Mouse (Mus musculus) hindbrain, embryonic 12.5 days (tissue): ENCODE data around the gene Galns. TPM values are rescaled to one million over a fixed set of nuclear protein-coding genes. Genes with fewer than 3 reads are reported as not detected.
"Not testable (repeated sequence)": the region's sequence is repeated elsewhere in the genome, so short reads cannot be mapped to it uniquely, and the experiment has no call there.

Experiments used
- ATAC-seq: fragments of 200-750 bp; cut with Nextera tagmentation; 2 replicates; pipeline ENCODE4 v1.8.0; 2017; ENCODE audit warnings: moderate TSS enrichment; ENCODE audit not compliant: low FRiP score
- H3K27ac ChIP-seq: fragments of 300-500 bp; sonication (generic); 2 replicates; pipeline ENCODE4 v1.5.1; 2016; ENCODE audit warnings: mild to moderate bottlenecking
- H3K27me3 ChIP-seq: fragments of 300-500 bp; sonication (generic); 2 replicates; pipeline ENCODE4 v1.6.1; 2016; ENCODE audit warnings: mild to moderate bottlenecking
- H3K36me3 ChIP-seq: fragments of 300-500 bp; sonication (generic); 2 replicates; pipeline ENCODE4 v1.6.1; 2016; ENCODE audit warnings: mild to moderate bottlenecking
- H3K4me1 ChIP-seq: fragments of 300-500 bp; sonication (generic); 2 replicates; pipeline ENCODE4 v1.6.1; 2016
- H3K4me2 ChIP-seq: fragments of 300-500 bp; sonication (generic); replicated peaks from 2 replicates; pipeline ENCODE4 v1.6.1; 2016; ENCODE audit warnings: mild to moderate bottlenecking
- H3K4me3 ChIP-seq: fragments of 300-500 bp; sonication (generic); 2 replicates; pipeline ENCODE4 v1.5.1; 2016; ENCODE audit warnings: mild to moderate bottlenecking
- H3K9ac ChIP-seq: fragments of 300-500 bp; sonication (generic); 2 replicates; pipeline ENCODE4 v1.6.1; 2016; ENCODE audit warnings: mild to moderate bottlenecking, moderate library complexity
- H3K9me3 ChIP-seq: fragments of 300-500 bp; sonication (generic); replicated peaks from 2 replicates; pipeline ENCODE4 v1.6.1; 2016; ENCODE audit warnings: mild to moderate bottlenecking
- WGBS: fragments of 180-500 bp; shearing (Covaris S2); methylation state at CpG from one replicate; pipeline ENCODE4 v1.1.7; 2016; 5-methylcytosine and 5-hydroxymethylcytosine counted together
- polyA plus RNA-seq: library from polyadenylated mRNA; unstranded; fragments of >200 nt; fragmentation: Nextera tagmentation; extraction: Ambion mirVana; gene quantifications from 2 replicates; pipeline ENCODE4 v1.2.1, GENCODE M21; 2016

The Galns gene
- polyA plus RNA-seq, 1 experiment from 2014 or later, result 6.3 TPM

DNA sequence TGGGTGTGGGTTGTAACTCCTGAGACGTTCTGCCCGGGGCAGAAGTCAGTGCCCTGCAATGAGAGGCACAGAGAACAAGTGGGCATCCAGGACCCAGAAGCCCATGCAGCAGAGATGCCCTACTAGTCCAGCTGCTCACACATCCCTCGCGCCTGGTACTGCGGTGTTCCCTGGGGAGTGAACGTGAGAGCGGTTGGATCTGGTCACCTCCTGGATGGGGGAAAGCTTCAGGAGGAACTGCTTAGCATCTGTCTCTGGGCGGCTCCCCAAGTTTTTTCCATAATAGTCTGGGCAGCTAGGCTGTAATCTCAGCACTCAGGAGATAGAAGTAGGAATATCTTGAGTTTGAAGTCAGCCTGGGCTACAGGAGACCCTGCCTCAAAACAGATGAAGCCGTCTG lies 26.3 kb downstream of the Galns start:
- Histone ChIP-seq H3K9me3 (no peaks in the 10 kb centered on the region), H3K4me3 (no peak overlapping the region), H3K9ac (no peak overlapping the region), H3K27ac (no peak overlapping the region), H3K27me3 (no peaks in the 10 kb centered on the region), H3K4me2 (no peak overlapping the region), H3K4me1 (peaks cover 10% of the 10 kb centered on the region; the same call in 1 of the 2 replicates), H3K36me3 (no peaks in the 10 kb centered on the region)
- WGBS, result 87% methylated on average over 9 of the region's 9 CpGs
- no peak for ATAC-seq

GRCm38 (mm10) chr8:122580926-122581325 lies 30.3 kb downstream of the Galns start:
- 75% methylated on average over 13 of the region's 15 CpGs for WGBS
- H3K4me1 ChIP-seq, result peaks cover 27% of the 10 kb centered on the region

DNA sequence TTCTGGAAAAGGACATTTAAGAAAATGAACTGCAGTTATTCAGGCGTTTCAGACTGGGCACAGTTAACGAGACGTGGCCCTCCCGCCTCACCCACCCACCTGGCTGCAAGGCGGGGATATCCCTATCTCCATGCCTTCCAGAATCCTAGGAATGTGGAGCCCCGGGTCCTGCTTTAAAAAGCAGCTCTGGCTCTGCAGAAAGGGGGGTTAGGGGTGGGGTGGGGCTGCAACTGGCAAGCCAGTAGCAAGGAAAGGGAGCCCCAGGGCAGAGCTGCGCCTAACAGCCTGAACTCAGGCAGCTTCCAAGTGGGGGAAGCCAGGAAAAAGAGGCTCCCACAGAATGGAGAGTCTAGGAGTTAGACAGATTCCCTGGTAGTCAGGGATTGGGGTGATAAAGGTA lies 32.1 kb downstream of the Galns start:
- H3K9me3 ChIP-seq, result no peaks in the 10 kb centered on the region
- H3K27ac ChIP-seq, result no peak overlapping the region
- no peak overlapping the region for H3K4me3 ChIP-seq
- no peaks in the 10 kb centered on the region for H3K27me3 ChIP-seq
- no peak overlapping the region for H3K9ac ChIP-seq
- no peak overlapping the region for H3K4me2 ChIP-seq
- H3K36me3 ChIP-seq, result peaks cover 5% of the 10 kb centered on the region; the same call in 1 of the 2 replicates
- no peak for ATAC-seq
- peaks cover 37% of the 10 kb centered on the region for H3K4me1 ChIP-seq
- 33% methylated on average over 7 of the region's 7 CpGs for WGBS

More at GRCm38 (mm10) chr8:122580926-122581325, 30.3 kb downstream of the Galns start:
- Histone ChIP-seq H3K4me3 (no peak overlapping the region), H3K9ac (no peak overlapping the region), H3K4me2 (no peak overlapping the region), H3K27ac (no peak overlapping the region), H3K9me3 (no peaks in the 10 kb centered on the region), H3K36me3 (no peaks in the 10 kb centered on the region), H3K27me3 (no peaks in the 10 kb centered on the region)
- ATAC-seq, result no peak

DNA sequence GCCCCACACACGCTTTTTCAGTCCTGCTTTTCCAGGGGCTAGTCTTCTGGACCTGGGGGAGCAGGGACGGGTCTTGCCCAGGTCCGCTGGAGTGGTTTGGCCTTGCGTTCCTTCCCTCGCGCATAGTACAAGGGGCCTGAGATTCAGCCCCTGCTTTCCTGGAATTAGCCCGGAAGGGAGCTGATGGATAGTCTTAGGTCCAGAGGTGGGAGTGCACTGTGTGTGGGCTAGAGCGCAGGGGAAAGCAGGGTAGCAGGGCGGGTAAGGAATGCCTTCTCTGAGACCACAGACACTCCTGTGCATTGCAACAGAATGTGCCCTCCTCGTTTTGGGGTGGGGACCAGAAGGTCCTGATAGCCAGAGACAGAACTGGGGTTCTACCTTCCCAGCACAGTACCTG lies 34.1 kb downstream of the Galns start:
- Histone ChIP-seq H3K9ac (peak overlapping the region; percentile 23; the same call in 1 of the 2 replicates), H3K27ac (peak overlapping the region; percentile 62; the same call in 1 of the 2 replicates), H3K4me3 (peak overlapping the region; percentile 65), H3K27me3 (no peaks in the 10 kb centered on the region), H3K4me1 (peaks cover 45% of the 10 kb centered on the region), H3K4me2 (peak overlapping the region; percentile 79), H3K36me3 (peaks cover 16% of the 10 kb centered on the region), H3K9me3 (no peaks in the 10 kb centered on the region)
- 47% methylated on average over 10 of the region's 10 CpGs for WGBS
- 0 out of 2 replicates have a peak, but pooled peaks have one; percentile 16 for ATAC-seq

DNA sequence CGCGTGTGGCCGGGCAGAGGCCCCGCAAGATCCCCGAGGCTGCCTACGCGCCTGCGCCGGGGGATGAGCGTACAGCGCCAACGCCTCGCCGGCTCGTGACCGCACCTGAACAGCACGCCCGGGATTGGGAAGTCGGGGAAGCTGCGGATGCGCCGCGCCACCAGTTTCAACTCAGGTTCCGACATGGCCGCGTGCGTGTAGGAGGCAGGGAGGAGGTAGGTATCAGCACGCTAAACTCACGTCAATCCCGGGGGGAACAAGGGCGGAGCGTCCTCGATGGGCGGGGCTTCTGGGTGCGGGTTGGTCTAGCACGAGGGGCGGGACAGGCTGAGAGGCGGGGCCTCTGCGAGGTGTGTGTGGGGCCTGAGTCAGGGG lies 34.6 kb downstream of the Galns start, which contains the start of gene Aprt:
Aprt (minus strand) TSS at position 262 of the 375 bp plus-strand sequence.
- Histone ChIP-seq H3K27me3 (no peaks in the 10 kb centered on the region), H3K36me3 (peaks cover 21% of the 10 kb centered on the region), H3K4me3 (peak within 1 kb of the TSS; percentile 65), H3K9me3 (no peaks in the 10 kb centered on the region), H3K4me2 (peak within 1 kb of the TSS; percentile 79), H3K27ac (peak within 1 kb of the TSS; percentile 62), H3K4me1 (peaks cover 45% of the 10 kb centered on the region), H3K9ac (peak within 1 kb of the TSS; percentile 79)
- ATAC-seq, result peak; percentile 87
- WGBS, result under 1% methylated on average over 39 of the region's 39 CpGs

DNA sequence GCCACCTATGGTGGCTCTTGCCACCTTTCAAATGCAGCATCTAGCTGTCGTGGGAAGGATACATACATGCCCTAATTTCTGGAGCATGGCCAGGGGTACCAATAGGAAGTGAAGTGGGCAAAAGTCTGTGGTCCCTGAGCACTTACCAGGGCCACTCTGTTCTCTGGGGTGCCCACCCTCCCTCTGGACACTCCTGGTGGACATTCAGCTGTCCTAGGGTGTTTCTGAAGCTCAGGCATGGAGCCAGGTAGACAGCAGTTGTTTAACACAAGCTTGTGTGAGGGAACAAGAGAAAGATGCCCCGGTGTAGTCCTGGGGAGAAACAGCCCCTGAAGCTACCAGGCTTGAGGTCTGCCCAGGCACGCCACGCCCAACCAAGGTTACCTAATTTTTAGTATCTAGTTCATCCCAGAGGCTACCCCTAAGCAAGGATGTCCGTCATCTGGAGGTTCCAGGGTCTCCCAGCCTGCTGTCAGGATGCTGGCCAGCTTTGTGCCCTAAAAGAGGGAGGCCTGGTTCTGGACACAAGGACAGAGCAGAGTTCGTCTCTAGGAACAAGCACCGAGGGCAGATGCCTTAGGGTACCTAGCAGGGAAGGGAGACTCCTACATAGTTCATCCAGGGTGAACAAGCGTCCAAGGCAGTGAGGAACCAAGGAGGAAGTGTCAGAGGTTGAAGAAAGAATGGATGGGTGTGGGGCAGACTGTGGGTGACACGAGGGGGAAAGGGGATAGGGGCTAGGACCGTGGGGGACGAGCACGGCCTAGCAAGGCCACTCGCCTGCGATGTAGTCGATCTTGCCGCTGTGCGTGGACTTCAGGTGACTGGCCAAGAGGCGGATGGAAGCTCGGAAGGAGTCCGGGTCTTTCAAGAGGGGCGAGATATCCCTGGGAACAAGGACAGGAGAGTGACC lies 35.3 kb downstream of the Galns start:
- H3K36me3 ChIP-seq, result peaks cover 27% of the 10 kb centered on the region
- ATAC-seq, result peak; percentile 53
- 20% methylated on average over 21 of the region's 21 CpGs for WGBS
- no peaks in the 10 kb centered on the region for H3K9me3 ChIP-seq
- no peaks in the 10 kb centered on the region for H3K27me3 ChIP-seq
- peak overlapping the region; percentile 62 for H3K27ac ChIP-seq
- peak overlapping the region; percentile 79 for H3K9ac ChIP-seq
- H3K4me1 ChIP-seq, result peaks cover 45% of the 10 kb centered on the region
- H3K4me3 ChIP-seq, result peak overlapping the region; percentile 65
- H3K4me2 ChIP-seq, result peak overlapping the region; percentile 79

GRCm38 (mm10) chr8:122575286-122575685 lies 36.0 kb downstream of the Galns start:
- H3K27ac ChIP-seq, result no peak overlapping the region
- peak overlapping the region; percentile 79; the same call in 1 of the 2 replicates for H3K9ac ChIP-seq
- WGBS, result 75% methylated on average over 8 of the region's 8 CpGs
- H3K36me3 ChIP-seq, result peaks cover 34% of the 10 kb centered on the region
- peak overlapping the region; percentile 79 for H3K4me2 ChIP-seq
- no peaks in the 10 kb centered on the region for H3K9me3 ChIP-seq
- no peak for ATAC-seq
- H3K4me1 ChIP-seq, result peaks cover 45% of the 10 kb centered on the region
- 0 out of 2 replicates have a peak overlapping the region, but pooled peaks have one; percentile 65 for H3K4me3 ChIP-seq
- no peaks in the 10 kb centered on the region for H3K27me3 ChIP-seq

DNA sequence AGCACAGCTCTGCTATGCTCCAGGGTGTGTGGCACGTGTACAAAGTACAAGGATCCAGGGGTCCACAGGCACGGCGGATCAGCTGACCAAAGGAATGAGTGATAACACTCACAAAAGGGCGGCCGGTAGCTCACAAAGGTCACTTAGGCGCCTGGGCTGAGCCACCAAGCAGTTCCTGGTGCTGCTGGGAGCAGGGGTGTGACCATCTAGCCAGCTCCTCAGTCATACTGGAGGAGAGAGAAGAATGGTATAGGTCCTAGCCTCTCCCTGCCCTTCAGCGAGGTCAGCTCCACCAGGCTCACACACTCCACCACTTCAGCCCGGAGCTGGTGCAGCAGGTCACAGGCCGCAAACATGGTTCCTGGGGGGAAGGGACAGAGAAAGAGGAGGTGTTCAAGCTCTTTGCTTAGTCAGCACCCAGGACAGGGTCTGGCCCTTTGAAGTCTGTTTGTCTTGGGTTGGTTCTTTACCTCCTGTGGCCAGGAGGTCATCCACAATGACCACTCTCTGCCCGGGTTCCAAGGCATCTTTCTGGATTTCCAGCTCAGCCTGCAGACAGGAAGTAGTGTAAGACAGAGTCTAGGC lies 36.5 kb downstream of the Galns start:
- H3K36me3 ChIP-seq, result peaks cover 39% of the 10 kb centered on the region
- no peaks in the 10 kb centered on the region for H3K9me3 ChIP-seq
- H3K9ac ChIP-seq, result no peak overlapping the region
- H3K4me2 ChIP-seq, result peak overlapping the region; percentile 79; the same call in 1 of the 2 replicates
- no peaks in the 10 kb centered on the region for H3K27me3 ChIP-seq
- no peak for ATAC-seq
- 41% methylated on average over 10 of the region's 10 CpGs for whole genome bisulfite sequencing
- H3K4me1 ChIP-seq, result peaks cover 43% of the 10 kb centered on the region
- no peak overlapping the region for H3K4me3 ChIP-seq
- H3K27ac ChIP-seq, result 0 out of 2 replicates have a peak overlapping the region, but pooled peaks have one; percentile 40

- peaks cover 43% of the 10 kb centered on the region for H3K36me3 ChIP-seq
Measured at GRCm38 (mm10) chr8:122574264-122574663, 37.0 kb downstream of the Galns start.

GRCm38 (mm10) chr8:122573577-122573976 lies 37.7 kb downstream of the Galns start:
- H3K4me1 ChIP-seq, result peaks cover 47% of the 10 kb centered on the region
- no peak overlapping the region for H3K9ac ChIP-seq
- 52% methylated on average over 9 of the region's 9 CpGs for WGBS
- no peak overlapping the region for H3K4me3 ChIP-seq
- no peak for ATAC-seq
- H3K27ac ChIP-seq, result peak overlapping the region; percentile 17; the same call in 1 of the 2 replicates
- no peak overlapping the region for H3K4me2 ChIP-seq
- H3K36me3 ChIP-seq, result peaks cover 43% of the 10 kb centered on the region
- no peaks in the 10 kb centered on the region for H3K27me3 ChIP-seq
- no peaks in the 10 kb centered on the region for H3K9me3 ChIP-seq

More at GRCm38 (mm10) chr8:122574264-122574663, 37.0 kb downstream of the Galns start:
- Histone ChIP-seq H3K4me3 (no peak overlapping the region), H3K9ac (no peak overlapping the region), H3K4me2 (no peak overlapping the region), H3K27ac (0 out of 2 replicates have a peak overlapping the region, but pooled peaks have one; percentile 40), H3K4me1 (peaks cover 42% of the 10 kb centered on the region), H3K27me3 (no peaks in the 10 kb centered on the region), H3K9me3 (no peaks in the 10 kb centered on the region)
- 54% methylated on average over 3 of the region's 3 CpGs for WGBS
- no peak for ATAC-seq

GRCm38 (mm10) chr8:122573176-122573575 lies 38.1 kb downstream of the Galns start:
- H3K4me2 ChIP-seq, H3K4me3 ChIP-seq, H3K9ac ChIP-seq, H3K9me3 ChIP-seq, ATAC-seq, H3K27me3 ChIP-seq: not testable (repeated sequence)
- Histone ChIP-seq H3K4me1 (peaks cover 49% of the 10 kb centered on the region), H3K36me3 (peaks cover 43% of the 10 kb centered on the region), H3K27ac (0 out of 2 replicates have a peak overlapping the region, but pooled peaks have one; percentile 17)
- WGBS, result 28% methylated on average over 4 of the region's 4 CpGs

DNA sequence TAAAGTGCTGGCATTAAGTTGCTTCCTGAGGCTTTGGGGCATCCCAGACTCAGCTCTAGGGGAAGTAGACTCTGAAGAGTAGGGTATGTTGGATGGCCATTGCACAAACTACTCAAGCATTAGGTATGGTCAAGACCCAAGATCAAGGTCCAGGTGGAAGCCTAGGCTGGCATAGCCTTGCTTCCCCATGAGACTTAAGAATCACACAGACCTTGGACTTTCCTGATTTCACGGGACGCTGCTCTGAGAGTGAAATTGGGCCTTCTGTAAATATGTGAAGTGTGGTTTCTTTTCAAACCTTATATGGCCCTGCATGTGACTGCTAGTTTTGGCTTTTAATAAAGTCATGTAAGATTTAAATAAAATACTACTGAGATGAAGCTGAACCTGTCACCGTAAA lies 38.5 kb downstream of the Galns start:
- 94% methylated on average over 3 of the region's 3 CpGs for WGBS
- no peak overlapping the region for H3K4me2 ChIP-seq
- no peak for ATAC-seq
- no peak overlapping the region for H3K9ac ChIP-seq
- H3K36me3 ChIP-seq, result peaks cover 43% of the 10 kb centered on the region
- peaks cover 49% of the 10 kb centered on the region for H3K4me1 ChIP-seq
- H3K27me3 ChIP-seq, result no peaks in the 10 kb centered on the region
- H3K4me3 ChIP-seq, result no peak overlapping the region
- H3K27ac ChIP-seq, result no peak overlapping the region
- H3K9me3 ChIP-seq, result no peaks in the 10 kb centered on the region
